ENCODE assay signal across 22 mouse cellular contexts in the genomic region with DNA sequence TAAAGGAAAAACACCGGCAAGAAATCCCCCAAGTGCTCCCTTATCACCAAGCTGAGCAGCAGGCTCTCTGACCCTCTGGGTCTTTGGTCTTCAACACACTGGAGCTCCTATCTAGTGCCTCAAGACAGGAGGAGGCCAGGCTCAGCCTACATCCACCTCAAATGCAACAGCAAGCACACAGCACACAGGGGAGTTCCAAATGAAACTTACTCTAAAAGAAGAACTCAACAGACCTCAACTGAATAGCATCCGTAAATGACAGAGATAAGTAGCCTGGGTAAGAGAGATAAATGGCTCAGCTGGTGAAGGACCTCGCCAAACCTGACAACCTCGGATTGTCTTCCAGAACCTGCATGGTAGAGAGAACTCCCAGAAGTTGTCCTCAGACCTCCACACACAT.
"Had no signal": no experiment of that assay in that cellular context is flagged by ENCODE, and none has a peak within 500 bp of the region (broad histone marks: within the 10 kb centered on the region; RNA-seq: fewer than 3 reads in every experiment).

No protein-coding gene starts in this region.

- H3K4me3 ChIP-seq: intestine, embryonic 15.5 days; layer of hippocampus, adult 2 months; limb, embryonic 10.5 days; limb, embryonic 13.5 days; midbrain, embryonic 10.5 days; midbrain, embryonic 15.5 days; neural tube, embryonic 12.5 days; neural tube, embryonic 15.5 days; stomach, embryonic 15.5 days had no signal

- H3K4me2 ChIP-seq: intestine, embryonic 15.5 days; limb, embryonic 13.5 days; midbrain, embryonic 15.5 days; neural tube, embryonic 12.5 days; neural tube, embryonic 15.5 days; stomach, embryonic 15.5 days had no signal

- H3K4me1 ChIP-seq: intestine, embryonic 15.5 days; limb, embryonic 10.5 days; limb, embryonic 13.5 days; midbrain, embryonic 10.5 days; neural tube, embryonic 12.5 days; stomach, embryonic 15.5 days had no signal

- H3K9ac ChIP-seq: intestine, embryonic 15.5 days; limb, embryonic 13.5 days; midbrain, embryonic 15.5 days; neural tube, embryonic 12.5 days; neural tube, embryonic 15.5 days; stomach, embryonic 15.5 days had no signal

- H3K27me3 ChIP-seq: intestine, embryonic 15.5 days; limb, embryonic 13.5 days; midbrain, embryonic 15.5 days; neural tube, embryonic 12.5 days; neural tube, embryonic 15.5 days; stomach, embryonic 15.5 days had no signal

- H3K36me3 ChIP-seq: intestine, embryonic 15.5 days; limb, embryonic 10.5 days; limb, embryonic 13.5 days; midbrain, embryonic 10.5 days; midbrain, embryonic 15.5 days; neural tube, embryonic 12.5 days; neural tube, embryonic 15.5 days; stomach, embryonic 15.5 days had no signal

- H3K27ac ChIP-seq: intestine, embryonic 15.5 days; layer of hippocampus, adult 2 months; limb, embryonic 10.5 days; limb, embryonic 13.5 days; midbrain, embryonic 10.5 days; midbrain, embryonic 15.5 days; neural tube, embryonic 12.5 days; neural tube, embryonic 15.5 days; stomach, embryonic 15.5 days had no signal

- ATAC-seq: intestine, embryonic 15.5 days; midbrain, embryonic 15.5 days had no signal

- DNase-seq: kidney, adult 11 months; kidney, adult 9 months; kidney, postnatal 14 days; kidney, postnatal 4 days; layer of hippocampus, adult 9-11 months; lung, adult 2 months; lung, postnatal 14 days; lung, postnatal 4 days; right cerebral cortex, adult 18-20 months; right cerebral cortex, postnatal 14 days; right cerebral cortex, postnatal 4 days; spleen, adult 18-20 months; thymus, postnatal 25 days had no signal

- H3K9me3 ChIP-seq: intestine, embryonic 15.5 days; limb, embryonic 10.5 days; limb, embryonic 13.5 days; midbrain, embryonic 10.5 days; midbrain, embryonic 15.5 days; neural tube, embryonic 12.5 days; neural tube, embryonic 15.5 days; stomach, embryonic 15.5 days had no signal
